Mouse (Mus musculus) retina, adult 2 months (tissue): ENCODE measurements around the gene Tspan9.

Experiments
- DNase-seq: peaks from one replicate; pipeline ENCODE4 v3.0.0-alpha.2; 2012; ENCODE audit warnings: low read depth, low spot score

Tspan9 gene

DNA sequence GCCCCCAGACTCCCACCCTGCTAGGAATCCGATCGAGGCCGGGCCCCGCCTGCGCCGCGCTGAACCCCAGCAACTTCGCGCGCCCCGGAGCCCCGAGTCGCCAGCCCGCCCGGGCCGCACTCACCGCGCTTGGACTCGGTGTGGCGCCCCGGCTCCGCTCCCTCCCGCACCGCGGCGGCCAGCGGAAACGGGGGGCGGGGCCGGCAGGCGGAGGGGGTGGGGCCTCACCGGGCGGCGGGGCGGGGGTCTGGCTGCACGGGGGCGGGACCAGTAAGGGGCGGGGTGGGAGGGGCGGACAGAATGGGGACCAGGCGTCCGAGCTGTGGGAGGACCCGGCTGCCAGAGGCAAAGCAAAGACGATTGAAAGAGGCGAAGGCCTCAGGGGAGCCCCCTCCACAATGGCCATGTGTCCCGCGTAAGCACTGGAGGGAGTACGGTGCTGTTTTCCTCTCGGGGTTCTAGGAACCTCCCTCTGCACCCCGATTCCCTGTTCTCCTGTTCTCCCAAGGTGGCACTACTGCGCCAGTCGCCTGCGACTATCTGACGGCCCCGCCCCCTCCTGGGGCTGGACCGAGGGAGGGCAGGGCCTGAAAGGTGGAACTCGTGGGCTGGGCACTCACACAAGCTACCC is at the start of gene Tspan9:
Gene Tspan9 (minus strand): TSS at position 205 of the 631 bp plus-strand sequence.
- DNase-seq, result no peak

DNA sequence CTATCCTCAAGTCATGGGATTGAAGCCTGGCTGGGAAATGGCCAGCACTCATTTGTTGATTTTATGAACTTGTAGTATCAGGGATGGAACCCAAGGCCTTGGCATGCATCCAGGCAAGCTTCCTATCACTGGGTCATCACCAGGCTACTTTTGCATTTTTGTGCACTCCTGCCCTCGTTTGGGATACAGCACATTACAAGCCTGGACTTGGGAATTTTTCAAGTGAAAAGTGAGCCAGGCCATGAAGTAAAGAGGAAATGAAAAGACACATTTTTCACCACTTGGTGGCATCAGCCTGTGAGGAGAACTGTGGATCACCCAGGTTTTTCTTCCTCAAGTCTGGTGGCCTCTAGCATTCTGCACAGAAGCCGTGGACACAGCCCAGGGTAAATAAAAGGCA is 40.1 kb upstream of the Tspan9 start:
- DNase-seq, result no peak

DNA sequence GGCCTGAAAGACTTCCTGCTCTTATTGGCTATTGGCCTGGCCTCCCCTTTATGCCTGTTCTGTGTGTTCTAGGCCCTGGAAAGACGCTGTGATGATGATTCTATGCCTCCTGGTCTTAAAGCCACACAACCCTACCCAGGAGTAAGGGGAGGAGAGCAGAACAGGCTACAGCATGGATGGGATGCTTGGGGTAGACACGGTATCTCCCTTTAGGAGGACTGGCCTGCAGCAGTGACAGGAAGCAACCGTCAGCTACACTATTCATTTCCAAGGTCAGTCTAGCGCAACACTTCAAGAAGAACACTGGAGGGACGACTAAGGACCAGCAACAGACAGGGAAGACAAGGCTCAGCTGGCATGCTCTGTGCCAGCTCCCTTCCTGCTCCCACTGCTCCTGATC is 37.8 kb upstream of the Tspan9 start:
- no peak for DNase-seq

DNA sequence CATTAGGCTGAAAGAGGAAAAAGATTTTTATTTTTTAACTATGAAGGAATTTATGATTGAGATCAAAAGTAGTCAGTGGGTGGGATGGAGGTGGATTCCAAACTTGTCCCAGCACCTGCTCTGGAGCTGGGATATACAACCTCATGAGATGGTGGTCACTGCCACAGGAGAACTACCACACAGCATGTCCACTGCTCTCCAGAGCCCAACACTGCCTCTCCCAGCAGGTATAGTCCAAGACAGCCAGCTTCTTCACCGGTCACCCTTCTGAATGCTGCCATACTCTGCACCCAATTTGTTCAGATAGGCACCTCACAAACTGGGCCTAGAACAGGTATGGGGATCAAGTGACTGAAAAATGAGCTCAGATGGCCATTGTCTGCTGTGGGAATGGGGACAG is 36.3 kb upstream of the Tspan9 start:
- no peak for DNase-seq

DNA sequence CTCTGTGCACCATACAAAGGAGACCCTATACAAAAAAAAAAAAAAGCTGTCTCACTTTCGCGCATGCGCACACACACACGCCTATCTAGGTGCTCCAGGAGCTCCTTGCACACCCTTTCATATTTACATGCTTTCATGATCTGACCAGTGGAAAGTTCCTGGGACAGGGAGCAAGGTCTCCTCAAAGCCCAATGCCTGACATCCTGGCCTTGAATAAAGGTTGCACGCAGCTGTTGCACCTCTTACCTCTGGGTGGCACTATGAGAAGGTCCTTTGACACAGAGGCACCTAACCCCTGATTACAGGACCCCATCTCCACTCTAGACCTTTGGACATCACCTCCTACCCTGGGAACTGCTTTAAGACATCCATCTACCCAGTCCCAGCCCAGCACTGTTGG is 35.9 kb upstream of the Tspan9 start:
- DNase-seq, result no peak

DNA sequence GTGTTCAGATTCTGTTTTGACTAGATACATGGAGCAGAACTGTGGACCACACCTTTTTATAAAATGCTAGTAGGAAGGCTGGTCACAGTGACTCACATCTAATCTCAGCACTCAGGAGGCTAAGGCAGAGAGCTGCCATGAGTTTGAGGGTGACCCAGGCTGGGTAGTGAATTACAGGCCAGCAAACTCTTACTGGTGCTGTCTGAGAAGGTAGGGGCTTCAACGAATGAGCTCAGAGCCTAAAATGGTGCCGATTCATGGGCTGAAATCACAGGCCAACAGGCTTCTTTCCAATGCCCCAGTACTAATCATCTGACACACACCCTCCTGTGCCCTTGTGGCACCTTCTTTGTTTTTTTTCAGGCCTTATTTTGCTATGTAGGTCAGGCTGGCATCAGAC is 35.3 kb upstream of the Tspan9 start:
- DNase-seq, result no peak

DNA sequence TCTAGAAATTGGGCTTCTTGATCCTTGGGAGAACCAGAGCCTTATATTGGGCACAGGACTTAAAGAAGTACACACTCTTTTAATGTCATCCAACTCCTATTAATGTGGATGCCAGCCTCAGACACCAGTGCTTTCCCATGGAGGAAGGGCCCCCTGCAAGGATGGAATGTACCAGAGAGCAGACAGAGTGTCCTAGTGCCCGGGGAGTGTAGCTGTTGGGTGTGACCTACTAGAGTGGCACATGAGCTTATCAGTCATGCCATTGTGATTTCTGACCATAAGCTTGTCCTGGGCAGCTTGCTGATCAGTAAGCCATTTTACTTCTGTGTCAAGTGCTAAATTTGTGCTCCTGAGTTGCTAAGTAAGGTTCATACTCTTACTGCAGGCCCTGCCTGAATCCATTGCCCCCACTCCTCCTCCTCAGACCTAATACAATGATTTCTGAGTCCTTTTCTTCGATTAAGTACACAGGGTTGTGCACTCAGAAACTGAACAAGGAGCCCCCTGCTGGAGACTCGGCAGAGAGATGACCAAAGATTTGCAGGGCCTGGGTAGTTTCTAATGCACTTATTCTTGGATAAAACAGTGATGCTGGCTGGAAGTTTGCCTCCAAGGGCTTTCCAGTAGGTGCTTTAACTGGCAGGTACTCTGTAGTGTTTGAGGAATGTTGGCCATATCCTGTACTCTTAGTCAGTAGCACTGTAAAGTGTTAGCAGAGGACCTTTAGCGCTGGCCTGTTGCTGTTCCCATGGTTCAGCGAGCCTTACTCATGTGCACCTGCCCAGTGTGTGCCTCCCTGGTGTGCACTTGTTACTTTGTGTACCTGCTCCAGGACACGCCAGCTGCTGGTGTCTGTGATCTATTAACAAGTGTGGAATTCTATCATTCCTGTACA is 25.6 kb upstream of the Tspan9 start:
- no peak for DNase-seq

DNA sequence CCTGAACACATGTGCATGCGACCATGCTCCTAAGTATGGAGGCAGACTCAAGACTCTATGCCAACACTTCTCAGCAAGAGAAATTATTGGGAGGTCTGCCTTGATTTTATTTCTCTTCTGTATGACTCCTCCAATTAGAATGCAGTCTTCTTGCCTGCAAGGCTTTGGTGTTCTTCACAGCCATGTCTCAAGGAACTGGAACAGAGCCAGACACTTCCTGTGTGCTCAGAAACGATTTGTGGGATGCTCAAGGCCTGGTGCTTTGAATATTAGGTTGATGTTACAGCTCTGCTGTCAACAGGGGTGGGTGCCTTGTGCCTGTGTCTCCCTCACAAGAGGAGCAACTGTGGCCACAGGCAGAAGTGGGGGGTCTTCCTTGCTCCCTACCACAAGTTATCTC is 22.2 kb upstream of the Tspan9 start:
- no peak for DNase-seq

DNA sequence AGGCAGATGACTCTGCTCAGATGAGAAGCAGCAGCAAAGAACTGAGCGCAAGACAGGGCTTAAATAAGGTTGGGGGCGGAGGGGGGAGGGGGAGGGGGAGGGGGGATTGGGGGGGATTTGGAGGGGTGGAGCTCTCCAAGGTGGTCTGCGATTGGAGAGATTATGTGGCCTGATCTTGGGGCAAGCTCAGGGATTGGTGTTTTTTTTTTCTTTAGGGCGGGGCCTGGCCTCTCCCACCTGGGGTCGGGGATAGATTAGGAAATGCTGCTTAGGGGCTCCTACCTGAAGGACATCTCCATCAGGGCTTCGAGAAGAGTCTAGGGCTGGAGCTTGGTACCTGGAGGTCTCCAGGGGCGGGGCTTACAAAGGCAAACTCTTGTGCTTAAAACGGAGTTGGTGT is 21.2 kb upstream of the Tspan9 start:
- no peak for DNase-seq

DNA sequence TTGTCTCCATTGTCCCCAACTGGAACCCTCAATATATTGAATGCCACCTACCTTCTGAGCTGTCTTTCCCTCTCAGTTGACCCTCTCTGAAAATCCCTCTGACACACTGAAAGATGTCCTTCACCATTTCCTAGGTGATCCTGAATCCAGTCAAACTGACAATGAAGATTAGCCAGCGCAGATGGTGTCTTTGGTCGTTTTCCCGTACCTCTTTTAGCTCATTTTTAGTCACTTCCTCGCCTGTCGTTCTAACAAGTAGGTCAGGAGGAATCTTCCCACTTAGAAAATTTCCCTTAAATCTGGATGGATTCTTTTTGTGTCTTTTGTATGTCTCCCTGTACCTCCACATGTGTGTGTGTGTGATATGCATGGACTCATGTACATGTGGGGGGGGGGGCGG is 15.7 kb upstream of the Tspan9 start:
- no peak for DNase-seq

DNA sequence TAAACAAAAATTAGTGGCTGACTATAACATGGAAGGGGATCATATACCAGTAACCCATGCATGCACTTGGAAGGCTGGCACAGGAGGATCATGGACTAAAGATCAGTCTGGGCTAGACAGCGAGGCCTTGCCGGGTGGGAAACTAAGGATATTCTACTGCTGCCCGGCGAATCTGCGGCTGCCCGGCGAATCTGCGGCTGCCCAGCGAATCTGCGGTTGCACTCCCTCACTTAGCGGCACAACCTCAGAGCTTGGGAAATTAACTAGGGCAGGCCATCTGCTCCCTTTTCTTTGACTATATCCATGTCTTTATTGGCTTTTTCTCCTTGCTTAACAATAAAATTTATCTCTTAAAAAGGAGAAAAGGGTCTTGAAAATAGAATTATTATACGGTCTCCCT is 14.6 kb upstream of the Tspan9 start:
- DNase-seq, result no peak

DNA sequence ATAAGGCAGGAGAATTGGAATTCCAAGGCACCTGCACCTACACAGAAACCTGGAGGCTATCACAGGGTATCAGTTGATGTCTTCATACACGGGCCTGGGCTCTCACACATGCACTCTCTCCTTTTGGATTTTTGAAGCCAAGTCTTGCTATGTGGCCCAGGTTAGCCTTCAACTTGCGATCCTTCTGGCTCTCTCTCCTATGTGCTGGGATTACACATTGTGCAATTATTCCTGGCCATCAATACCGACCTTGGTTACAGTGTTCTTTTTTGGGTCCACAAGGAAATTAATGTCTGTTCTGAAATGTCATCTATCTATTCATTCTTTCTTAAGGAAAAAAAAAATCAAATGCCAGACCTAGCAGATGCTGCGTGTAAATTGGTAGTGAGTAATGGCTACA is 13.1 kb upstream of the Tspan9 start:
- DNase-seq, result no peak

DNA sequence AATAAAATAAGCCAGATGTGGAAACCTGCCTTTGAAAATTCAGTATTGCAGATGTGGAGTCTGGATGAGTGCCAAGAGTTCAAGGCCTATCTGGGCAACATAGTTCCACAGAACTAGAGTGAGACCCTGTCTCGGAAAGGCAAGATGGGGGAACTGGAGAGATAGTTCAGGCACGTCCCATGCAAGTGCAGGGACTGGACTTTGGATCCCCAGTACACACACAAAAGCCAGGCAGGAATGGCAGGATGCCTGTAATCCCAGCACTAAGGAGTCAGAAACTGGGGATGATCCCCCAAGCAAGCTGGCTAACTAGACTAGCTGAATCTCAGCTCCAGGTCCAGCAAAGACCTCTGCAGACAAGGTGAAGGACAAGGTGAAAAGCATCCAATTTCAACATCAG is 12.5 kb upstream of the Tspan9 start:
- no peak for DNase-seq

DNA sequence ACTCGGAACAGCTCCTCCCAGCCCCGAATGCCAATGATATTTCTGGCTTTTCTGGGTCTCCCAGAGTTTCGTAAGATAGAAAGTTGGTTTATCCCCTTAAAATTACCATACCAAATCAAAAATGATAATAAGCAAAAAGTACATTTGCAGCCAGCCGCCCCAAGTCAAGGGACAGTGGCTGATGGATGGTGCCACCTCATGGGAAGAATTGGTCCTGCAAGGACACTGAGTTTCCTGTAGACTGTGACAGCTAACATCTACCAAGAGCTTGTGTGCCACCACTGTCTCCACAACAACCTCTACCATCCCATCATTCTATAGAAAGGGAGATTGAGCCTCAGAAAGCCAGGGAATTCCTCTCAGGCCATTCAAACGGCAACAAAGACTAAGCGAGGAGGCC is 2.4 kb upstream of the Tspan9 start:
- DNase-seq, result no peak

DNA sequence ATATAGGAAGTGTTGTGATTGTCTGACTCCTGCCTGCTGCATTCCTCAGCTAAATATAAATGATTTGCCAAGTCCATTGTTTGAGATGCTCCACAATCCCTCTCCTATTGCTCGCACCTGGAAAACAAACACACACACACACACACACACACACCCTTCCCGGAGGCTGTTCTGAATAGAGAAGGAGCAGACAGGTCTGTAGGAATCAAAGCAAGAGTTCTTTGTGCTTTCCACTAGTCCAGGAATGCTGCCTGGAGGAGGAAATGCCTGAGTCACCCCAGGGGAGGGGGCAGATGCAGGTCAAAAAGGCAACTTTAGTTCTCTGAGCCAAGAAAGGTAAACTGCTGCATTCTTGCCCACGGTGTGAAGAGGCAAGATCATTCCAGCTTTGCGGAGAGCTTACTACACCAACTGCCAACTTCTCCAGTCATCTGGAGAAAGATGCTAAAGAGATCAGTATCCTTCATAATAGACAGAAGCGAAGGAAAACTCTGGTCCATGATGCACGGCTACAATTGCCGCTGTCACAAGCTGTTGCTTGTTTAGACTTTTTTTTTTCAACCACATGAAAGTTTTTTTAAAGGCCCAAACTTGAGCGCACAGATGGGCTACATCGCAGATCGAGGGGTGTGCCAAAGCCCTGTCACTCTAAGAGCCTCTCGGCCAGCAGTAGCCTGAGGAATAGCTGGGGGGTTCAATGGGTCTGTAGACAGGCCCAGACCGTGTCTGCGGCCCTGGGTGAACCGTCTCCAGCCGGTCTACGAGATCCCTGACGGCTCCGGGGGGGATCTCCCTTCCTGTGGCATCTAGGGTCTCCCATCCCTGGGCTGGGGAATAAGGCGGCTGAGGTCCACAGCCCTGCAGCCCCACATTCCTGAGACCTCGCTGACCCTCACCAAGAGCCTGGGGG is 770 bp downstream of the Tspan9 start:
- no peak for DNase-seq

DNA sequence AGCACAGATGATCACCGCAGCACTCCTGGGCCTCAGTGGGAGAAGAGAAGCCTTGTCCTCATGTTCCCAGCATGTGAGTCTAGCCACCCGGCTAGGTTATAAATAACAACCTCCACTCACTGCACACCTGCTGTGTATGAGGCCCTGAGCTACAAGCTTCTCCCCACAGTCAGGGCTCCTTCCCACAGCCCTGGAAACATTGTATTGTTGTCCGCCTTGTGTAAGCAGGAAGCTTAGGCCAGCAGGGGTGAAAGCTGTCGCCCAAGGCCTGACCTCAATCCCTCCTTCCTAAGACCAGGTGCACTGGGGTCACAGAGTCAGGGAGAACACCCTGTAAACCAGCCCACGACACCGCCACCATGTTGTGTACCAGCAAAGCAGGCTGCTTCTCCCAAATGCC is 2.7 kb downstream of the Tspan9 start:
- DNase-seq, result no peak

DNA sequence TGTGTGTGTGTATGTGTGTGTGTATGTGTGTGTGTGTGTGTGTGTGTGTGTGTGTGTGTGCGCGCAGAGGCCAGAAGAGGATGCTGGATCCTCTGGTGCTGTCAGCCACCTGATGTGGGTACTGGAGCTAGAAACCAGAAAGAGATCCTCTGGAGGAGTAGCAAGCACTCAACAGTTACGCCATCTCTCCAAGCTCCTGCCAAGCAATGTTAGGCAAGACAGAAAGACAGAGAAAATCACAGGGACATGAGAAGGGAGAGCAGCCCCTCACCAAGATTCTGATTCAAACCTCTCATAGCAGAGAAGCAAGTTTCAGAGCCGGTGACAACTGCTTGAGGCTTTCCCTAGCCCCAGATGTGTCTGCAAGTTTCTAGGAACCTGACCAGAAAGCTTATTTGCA is 5.5 kb downstream of the Tspan9 start:
- DNase-seq, result no peak

DNA sequence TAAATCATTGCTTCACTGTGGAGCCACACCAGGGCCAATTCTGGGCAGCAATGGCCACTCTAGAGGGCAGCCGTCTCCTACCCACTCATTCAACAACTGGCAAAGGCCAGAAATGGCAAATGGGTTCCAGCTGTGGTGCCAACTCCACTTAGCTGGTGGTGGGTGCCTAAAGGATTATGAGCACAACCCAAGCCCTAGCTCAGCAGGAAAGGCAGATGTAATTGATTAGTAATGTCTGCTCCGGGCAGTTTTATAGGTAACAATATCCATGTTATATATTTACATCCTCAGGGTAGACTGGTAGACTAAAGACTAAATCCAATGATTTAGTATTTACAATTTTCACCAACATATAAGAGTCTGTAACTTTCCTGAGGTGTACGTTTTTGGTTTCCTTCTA is 6.7 kb downstream of the Tspan9 start:
- no peak for DNase-seq

DNA sequence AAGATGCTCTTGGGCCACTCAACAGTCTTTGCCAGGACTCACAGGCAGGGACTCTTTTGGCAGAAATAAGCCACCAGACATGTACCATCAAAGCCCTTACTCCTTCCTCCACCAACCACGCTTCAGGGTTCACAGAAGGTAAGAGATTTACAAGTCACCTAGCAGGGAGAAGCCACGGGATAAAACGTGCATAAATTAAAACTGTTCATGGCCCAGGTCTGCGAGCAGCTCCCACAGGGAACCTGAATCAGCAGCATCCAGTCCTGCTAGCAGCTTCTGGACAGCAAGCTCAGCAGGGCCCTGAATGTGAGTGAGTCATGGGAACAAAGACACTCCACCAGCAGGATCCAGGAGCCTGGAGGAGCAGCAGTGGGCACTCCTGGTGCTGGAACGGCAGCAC is 7.9 kb downstream of the Tspan9 start:
- no peak for DNase-seq

DNA sequence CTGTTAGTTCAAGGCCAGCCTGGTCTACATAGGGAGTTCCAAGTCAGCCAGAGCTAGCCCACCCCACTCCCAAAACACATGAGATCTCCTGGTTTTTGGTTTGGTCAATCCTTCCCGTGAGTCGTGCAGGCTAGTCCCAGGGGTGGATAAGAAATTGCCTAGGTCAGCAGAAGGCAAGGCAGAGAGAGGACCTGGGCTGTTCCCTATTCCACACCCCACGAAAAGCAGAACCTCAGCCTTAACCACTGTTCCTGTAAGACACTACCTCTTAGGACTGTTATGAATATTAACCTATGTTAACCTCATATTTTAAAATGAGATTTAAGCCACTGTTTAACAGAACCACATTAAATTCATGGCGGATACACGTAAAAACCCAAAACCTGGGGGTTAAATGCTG is 8.4 kb downstream of the Tspan9 start:
- no peak for DNase-seq

DNA sequence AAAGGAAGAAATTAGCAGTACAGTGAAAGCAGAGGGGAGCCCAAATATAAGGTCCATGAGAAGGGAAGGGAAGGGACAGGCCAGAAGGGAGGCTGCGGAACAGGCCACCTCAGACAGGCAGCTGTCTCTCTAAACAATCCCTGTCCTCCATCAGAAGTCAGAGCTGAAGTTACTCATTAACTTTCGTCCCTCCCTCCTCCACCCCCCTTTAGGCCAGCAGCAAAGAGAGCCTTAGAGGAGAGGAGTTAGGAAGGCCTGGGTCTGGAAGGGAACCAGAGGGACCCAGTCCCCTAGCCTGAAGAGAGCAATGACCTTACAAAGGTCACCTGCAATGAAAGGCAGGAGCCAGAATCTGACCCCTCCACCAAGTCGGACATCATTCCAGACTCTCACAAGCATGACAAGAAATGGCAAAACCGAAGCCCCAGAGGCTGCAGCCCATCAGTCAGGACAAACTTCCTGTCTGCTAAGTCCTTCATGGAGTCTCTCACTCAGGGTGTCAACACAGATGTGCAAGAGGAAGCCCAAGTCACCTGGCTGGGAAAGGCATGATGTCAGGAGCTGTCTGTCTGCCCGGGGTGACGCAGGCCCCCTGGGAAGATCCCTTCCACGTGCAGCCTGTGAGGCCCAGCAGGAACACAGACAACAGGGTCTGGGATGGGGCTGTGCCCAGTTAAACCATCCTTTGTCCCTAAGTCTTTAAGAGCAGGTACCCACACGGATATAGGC is 9.0 kb downstream of the Tspan9 start:
- DNase-seq, result no peak
